Mouse (Mus musculus): ENCODE results near the gene Gnb5. TPM values are rescaled to one million over a fixed set of nuclear protein-coding genes. Genes with fewer than 3 reads are reported as not detected.

Gnb5 gene
- polyA plus RNA-seq, 1 experiment from 2014 or later, result 36.0 TPM

Other genes with a start within 250 kb of the Gnb5 start
- gene Myo5a, start 235.3 kb upstream of the Gnb5 start, polyA plus RNA-seq (2016; fragmentation: Nextera tagmentation; extraction: Ambion mirVana), result 35.2 and 42.7 TPM in 2 replicates
- gene Myo5c, start 74.3 kb upstream of the Gnb5 start, polyA plus RNA-seq (2016; fragmentation: Nextera tagmentation; extraction: Ambion mirVana), result 0.98 and 1.8 TPM in 2 replicates
- not detected in 2 replicates for gene Bcl2l10, start 41.5 kb downstream of the Gnb5 start, polyA plus RNA-seq (2016; fragmentation: Nextera tagmentation; extraction: Ambion mirVana)
- gene Mapk6, start 103.7 kb downstream of the Gnb5 start, polyA plus RNA-seq (2016; fragmentation: Nextera tagmentation; extraction: Ambion mirVana), result 177 and 187 TPM in 2 replicates
- 51.3 and 51.6 TPM in 2 replicates for gene Leo1, start 135.2 kb downstream of the Gnb5 start, polyA plus RNA-seq (2016; fragmentation: Nextera tagmentation; extraction: Ambion mirVana)

All from midbrain, embryonic 12.5 days (tissue).